Mouse (Mus musculus) frontal cortex, postnatal 14 days (tissue): ENCODE data around the gene Sept7.
A peak's percentile ranks its signal among the peaks of the same experiment; 100 is the strongest.
"Not testable (repeated sequence)": the region's sequence is repeated elsewhere in the genome, so short reads cannot be mapped to it uniquely, and the experiment has no call there.

Experiments used
- DNase-seq, 2 experiments: peaks; one replicate each; pipeline ENCODE4 v3.0.0; 2022; ENCODE audit warnings: low spot score in 2 of 2

Gene Sept7

DNA sequence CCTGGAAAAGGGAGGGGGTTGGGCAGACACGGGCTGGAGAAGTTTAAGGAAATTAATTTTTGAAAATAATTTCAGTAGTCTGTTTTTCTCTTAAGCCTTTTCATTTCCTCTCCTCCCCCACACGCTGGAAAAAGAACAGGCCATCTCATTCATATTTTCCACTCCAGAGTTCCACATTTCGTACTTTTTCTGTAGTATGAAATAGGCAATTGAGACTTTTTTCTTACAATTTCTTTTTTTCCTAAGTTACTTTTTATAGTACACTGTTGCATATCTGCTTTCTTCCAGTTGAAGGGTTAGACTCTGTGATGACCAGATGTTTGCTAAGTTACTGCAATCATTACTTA is 1.2 kb downstream of the Sept7 start:
- no peak for DNase-seq

DNA sequence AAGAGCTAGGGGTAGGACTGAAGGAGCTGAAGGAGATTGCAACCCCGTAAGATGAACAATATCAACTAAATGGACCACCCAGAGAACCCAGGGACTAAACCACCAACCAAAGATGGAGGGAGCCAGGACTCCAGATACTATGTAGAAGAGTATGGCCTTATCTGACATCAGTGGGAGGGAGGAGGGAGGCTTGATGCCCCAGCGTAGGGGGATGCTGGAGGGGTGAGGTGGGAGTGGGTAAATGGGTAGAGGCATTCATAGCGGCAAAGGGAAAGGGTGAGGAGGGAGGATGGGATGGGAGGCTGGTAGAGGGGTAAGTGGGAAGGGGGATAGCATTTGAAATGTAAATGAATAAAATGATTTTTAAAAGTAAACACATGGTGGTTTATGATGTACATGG is 8.2 kb downstream of the Sept7 start:
- no peak for DNase-seq

GRCm38 (mm10) chr9:25260979-25261378 is 8.7 kb downstream of the Sept7 start:
- DNase-seq, result no peak

DNA sequence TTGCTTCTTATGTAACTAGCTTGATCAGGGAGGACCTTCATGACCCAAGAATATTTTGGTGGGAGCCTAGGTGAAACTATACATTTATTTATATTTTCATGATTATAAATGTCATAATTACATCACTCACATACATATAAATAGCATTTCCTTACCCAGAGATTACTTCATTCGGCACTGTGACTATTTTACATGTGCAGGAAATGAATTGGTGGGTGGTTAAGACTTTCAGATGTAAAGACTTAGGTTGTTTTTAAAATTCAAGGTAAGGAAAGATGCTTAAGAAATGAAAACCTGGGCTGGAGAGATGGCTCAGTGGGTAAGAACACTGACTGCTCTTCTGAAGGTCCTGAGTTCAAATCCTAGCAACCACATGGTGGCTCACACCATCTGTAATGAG is 9.8 kb downstream of the Sept7 start:
- DNase-seq, result no peak

DNA sequence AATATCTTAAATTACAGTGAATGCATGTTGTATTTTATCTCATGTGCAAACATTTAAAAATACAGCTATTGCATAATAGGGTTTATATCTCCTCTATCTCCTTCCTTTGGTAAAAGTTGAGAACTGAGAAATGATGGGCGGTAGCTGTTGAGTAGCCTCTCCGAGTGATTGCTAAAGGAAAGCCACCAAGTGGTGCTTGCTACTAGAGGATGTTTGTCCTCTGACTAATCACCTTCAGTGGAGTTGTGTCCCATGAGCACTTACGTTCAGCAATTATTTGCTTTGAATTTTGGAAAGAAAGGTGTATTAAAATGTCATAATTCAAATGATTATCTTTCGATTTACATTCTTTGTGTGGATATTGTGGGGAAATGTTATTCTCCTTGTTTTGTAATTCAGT is 13.6 kb downstream of the Sept7 start:
- DNase-seq, result no peak

DNA sequence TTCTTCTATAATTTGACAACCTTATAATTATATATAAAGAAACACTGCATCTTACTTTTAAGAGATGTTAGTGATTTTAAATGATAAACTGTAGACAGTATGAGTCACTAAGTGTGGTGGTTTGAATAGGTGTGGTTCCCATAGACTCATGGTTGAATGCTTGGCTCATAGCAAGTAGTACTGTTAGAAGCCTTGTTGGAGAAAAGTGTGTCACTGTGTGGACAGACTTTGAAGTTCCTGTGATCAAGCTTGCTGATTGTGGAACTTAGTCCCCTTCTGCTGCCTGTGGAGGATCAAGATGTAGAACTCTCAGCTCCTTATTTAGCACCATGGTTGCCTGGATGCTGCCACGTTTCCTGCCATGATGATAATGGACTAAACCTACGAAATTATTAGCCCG is 14.9 kb downstream of the Sept7 start:
- no peak for DNase-seq

DNA sequence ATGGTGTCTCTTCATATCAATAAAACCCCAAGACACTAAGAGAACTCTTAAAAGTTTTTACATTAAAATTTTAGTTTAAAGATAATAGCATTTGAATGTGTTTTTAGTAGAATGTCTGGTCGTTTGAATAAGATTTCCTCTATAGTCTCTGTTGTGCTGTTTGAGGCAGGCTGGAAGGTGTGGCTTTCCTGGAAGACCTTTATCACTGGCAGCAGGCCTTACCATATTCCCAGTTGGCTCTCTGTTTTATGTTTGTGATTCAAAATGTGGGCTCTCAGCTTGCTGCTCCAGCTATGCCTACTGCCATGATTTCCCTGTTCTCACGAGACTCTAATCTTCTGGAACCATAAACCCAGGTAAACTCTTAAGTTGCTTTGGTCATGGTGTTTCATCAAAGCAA is 15.3 kb downstream of the Sept7 start:
- no peak for DNase-seq

DNA sequence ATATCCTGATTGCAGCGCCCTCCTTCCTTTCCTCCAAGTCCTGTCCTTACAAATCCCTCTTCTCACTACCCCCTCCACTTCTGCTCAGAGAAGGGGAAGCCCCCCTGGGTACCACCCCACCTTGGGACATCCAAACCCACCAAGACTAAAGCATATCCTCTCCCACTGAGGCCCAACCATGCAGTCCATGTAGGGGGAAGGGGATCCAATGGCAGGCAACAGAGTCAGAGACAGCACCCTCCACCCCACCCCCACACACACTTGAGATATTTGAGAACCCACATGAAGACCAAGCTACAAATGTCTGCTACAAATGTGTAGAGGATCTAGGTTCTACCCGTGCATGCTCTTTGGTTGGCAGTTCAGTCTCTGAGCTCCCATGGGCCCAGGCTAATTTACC is 19.7 kb downstream of the Sept7 start:
- no peak for DNase-seq

DNA sequence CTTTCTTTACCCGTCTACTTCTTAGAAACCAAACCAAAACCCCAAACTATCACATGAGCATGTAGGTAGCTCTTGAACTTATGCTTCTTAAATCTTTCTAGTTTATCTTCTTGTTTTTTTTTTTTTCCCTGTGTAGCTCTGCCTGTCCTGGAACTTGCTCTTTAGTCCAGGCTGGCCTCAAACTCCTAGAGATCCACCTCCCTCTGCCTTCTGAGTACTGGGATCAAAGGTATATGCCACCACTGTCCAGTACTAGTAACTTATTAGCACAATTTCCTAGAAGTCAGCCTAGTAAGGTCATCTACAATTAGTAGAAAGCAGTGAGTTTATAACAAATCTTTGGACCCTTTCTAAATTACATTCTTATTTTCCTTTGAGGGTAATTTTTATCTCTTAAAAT is 37.6 kb downstream of the Sept7 start:
- no peak for DNase-seq

DNA sequence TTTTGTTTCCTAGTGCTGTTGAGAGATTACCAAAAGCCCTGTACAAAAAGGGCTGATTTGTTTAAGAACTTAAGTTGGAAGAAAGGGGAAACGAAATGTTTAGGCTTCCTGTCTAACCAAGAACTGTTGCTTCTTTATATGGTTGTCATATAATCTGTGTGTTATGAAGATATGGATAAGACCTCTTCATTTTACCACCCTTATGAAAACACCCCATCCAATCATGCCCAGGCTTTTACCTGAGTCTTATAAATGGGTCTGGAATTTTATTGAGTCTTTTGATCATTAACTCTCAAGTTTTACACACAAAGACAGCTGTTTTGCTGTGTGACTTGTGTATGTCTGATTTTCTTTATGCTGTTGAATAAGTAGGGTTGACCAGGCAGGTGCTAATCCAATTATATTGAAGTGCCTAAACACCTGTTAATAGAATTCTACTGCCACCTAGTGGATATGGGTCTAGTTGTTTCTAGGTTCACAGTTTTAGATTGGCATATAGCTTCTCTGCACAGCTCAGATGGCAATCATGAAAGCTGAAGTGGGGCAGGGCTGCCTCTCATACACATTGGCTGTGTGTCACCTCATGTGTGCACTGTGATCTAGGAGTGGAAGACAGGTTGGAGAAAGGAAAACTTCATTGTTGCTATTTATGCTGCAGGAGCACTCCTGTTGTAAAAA is 57.4 kb downstream of the Sept7 start:
- no peak for DNase-seq

DNA sequence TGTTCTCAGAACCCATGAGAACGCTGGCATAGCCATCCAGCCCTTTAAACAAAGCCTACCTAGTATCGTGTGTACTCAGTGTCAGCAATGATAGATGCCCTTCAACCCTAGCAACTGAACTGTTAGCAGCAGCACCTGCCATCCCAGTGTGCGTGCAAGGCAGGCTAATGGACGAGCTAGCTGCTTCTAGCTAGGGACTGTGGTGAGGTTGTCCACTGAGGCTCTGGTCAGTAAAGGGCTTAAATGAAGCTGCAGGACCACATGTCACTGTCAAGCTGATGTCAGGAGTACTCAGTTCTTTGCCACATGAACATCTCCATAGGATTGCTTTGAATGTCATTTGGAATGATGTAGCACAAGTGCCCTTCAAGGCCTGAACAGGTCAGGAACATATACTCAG is 62.1 kb downstream of the Sept7 start:
- DNase-seq, result no peak

- DNase-seq, result peak in 1 of 2 experiments; percentile 59
Measured at GRCm38 (mm10) chr9:25317827-25318505, 65.7 kb downstream of the Sept7 start.

- not testable (repeated sequence) for DNase-seq
Measured at GRCm38 (mm10) chr9:25319676-25320075, 67.4 kb downstream of the Sept7 start.

DNA sequence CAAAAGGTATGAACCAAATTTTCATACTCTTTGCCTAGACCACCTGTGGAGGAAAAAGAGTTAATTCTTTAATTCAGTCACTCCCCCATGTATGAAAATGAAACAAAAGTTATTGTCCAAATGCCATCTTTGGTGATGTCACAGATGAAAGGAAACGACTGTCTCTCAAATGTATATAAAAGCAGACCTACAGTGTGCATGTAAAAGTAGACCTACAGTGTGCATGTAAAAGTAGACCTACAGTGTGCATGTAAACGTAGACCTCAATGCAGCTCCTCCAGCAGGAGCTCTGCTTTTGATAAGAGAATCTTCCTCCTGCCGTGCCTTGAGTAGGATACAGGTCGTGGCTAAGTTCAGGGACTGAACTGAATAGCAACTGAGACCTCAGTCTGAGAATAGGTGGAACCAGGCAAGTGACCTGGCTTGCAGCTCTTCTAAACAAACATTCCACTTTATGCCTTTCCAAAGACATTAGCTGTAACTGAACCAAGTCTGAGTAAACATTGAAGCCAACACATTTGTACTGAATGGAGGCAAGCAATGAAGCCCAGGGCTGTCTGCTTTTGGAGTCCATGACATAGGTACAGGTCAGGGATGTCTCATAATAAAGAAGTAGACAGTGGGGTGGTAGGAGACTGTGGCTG is 75.6 kb downstream of the Sept7 start:
- DNase-seq, result no peak

- DNase-seq, result no peak
Measured at GRCm38 (mm10) chr9:25328946-25329723, 76.9 kb downstream of the Sept7 start.

GRCm38 (mm10) chr9:25337436-25338198 is 85.4 kb downstream of the Sept7 start:
- no peak for DNase-seq

- DNase-seq, result no peak
Measured at GRCm38 (mm10) chr9:25340412-25340811, 88.2 kb downstream of the Sept7 start.

DNA sequence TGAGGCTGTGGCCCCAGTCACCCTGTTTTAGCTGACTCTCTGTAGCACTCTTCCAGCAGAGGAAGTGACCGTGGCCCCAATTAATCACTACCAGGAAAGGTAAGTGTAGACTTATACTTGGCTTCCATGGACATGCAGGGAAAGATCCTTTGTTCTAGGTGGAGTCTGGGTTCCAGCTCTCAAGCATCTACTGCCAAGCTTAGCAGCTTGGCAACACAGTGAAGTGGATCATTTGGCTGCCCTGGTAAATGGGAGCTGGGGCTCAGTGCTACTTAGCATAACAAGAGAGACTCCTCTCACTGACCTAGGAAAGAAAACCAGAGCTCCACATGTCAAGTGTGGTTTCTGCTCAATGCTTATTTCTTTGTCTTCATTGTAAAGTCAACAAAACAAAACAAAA is 101.5 kb downstream of the Sept7 start:
- no peak for DNase-seq

- peak; percentile 36 to 58 for DNase-seq
Measured at GRCm38 (mm10) chr9:25355806-25356205, 103.6 kb downstream of the Sept7 start.

DNA sequence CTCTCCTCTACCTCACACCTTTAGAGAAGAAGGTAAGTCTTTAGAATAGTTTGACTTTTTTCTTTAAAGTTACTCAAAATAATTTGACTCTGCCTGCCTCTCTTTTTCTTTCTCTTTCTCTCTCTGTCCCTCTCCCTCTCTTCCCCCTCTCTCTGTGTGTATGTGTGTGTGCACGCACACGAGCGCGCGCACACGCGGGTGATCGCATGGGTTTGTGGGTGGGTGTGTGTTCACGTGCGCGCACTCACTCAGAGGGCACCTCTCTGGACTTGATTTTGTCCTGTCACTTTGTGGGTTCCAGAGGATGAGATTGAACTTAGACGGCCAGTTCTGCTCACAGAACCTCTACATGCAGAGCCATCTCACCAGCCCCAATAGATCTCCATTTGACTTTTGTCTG is 105.3 kb downstream of the Sept7 start:
- DNase-seq, result no peak

GRCm38 (mm10) chr9:25358018-25358417 is 105.8 kb downstream of the Sept7 start:
- DNase-seq, result no peak
